Mouse (Mus musculus) MEL (cell line): ENCODE results near the gene Styx. TPM values are rescaled to one million over a fixed set of nuclear protein-coding genes. Genes with fewer than 3 reads are reported as not detected.

Experiments
- DNase-seq: peaks from one replicate; pipeline ENCODE4 v3.0.0; 2011; ENCODE audit warnings: low read depth, low spot score
- H3K27ac ChIP-seq: 2 replicates; pipeline ENCODE4 v1.5.1; 2012; ENCODE audit warnings: low read depth, mild to moderate bottlenecking, control low read depth, low read length, moderate library complexity; ENCODE audit not compliant: control insufficient read depth
- H3K27me3 ChIP-seq, 2 experiments: fragments of 150-350 bp in 1 of 2; sonication (generic) in 1 of 2; 2 replicates each; pipeline ENCODE4 v1.6.1; 2012; ENCODE audit warnings: low read length in 2 of 2, mild to moderate bottlenecking in 2 of 2, improper control_type of control experiment in 1 of 2, moderate library complexity in 1 of 2; ENCODE audit not compliant: insufficient read depth in 2 of 2, control insufficient read depth in 1 of 2
- H3K36me3 ChIP-seq, 2 experiments: 2 replicates each; pipeline ENCODE4 v1.6.1; 2012 to 2014; ENCODE audit warnings: low read length in 2 of 2, improper control_type of control experiment in 1 of 2, inconsistent platforms in 1 of 2, mild to moderate bottlenecking in 1 of 2; ENCODE audit not compliant: insufficient read depth in 2 of 2, control insufficient read depth in 1 of 2
- H3K4me1 ChIP-seq, 2 experiments: fragments of 150-350 bp in 1 of 2; sonication (generic) in 1 of 2; 2 replicates each; pipeline ENCODE4 v1.6.1; 2012; ENCODE audit warnings: low read length in 2 of 2, improper control_type of control experiment in 1 of 2, mild to moderate bottlenecking in 1 of 2; ENCODE audit not compliant: insufficient read depth in 2 of 2, control insufficient read depth in 1 of 2
- H3K4me3 ChIP-seq, 2 experiments: fragments of 150-350 bp in 1 of 2; sonication (generic) in 1 of 2; 2 replicates each; pipeline ENCODE4 v1.5.1; 2012; ENCODE audit warnings: low read depth in 2 of 2, low read length in 2 of 2, mild to moderate bottlenecking in 2 of 2, moderate library complexity in 2 of 2, control low read depth in 1 of 2, improper control_type of control experiment in 1 of 2; ENCODE audit not compliant: control insufficient read depth in 1 of 2, insufficient read depth in 1 of 2
- H3K79me2 ChIP-seq: 2 replicates; pipeline ENCODE4 v1.6.1; 2012; ENCODE audit warnings: mild to moderate bottlenecking, low read length, moderate library complexity; ENCODE audit not compliant: control insufficient read depth, poor library complexity, insufficient read depth
- H3K9ac ChIP-seq: 2 replicates; pipeline ENCODE4 v1.6.1; 2012; ENCODE audit warnings: low read depth, mild to moderate bottlenecking, control low read depth, low read length, moderate library complexity; ENCODE audit not compliant: control insufficient read depth, poor library complexity, severe bottlenecking
- H3K9me3 ChIP-seq: fragments of 150-350 bp; sonication (generic); replicated peaks from 2 replicates; pipeline ENCODE4 v1.6.1; 2012; ENCODE audit warnings: mild to moderate bottlenecking, low read length, improper control_type of control experiment, moderate library complexity; ENCODE audit not compliant: insufficient read depth
- BHLHE40 ChIP-seq: IDR thresholded peaks from 2 replicates; pipeline ENCODE4 v1.6.1; 2012; ENCODE audit warnings: low read depth, mild to moderate bottlenecking, inconsistent platforms, low read length, improper control_type of control experiment, borderline replicate concordance
- CHD1 ChIP-seq: IDR thresholded peaks from 2 replicates; pipeline ENCODE4 v1.6.1; 2012; ENCODE audit warnings: low read depth, mild to moderate bottlenecking, inconsistent platforms, low read length, improper control_type of control experiment
- CTCF ChIP-seq, 3 experiments: IDR thresholded peaks in 2 of 3; conservative IDR thresholded peaks in 1 of 3; 2 replicates each; pipeline ENCODE4 v1.5.1; 2011 to 2012; ENCODE audit warnings: low read length in 3 of 3, low read depth in 2 of 3, mild to moderate bottlenecking in 2 of 3, improper control_type of control experiment in 1 of 3, inconsistent platforms in 1 of 3, mixed read lengths in 1 of 3, moderate library complexity in 1 of 3; ENCODE audit not compliant: control insufficient read depth in 1 of 3, insufficient read depth in 1 of 3, poor library complexity in 1 of 3, severe bottlenecking in 1 of 3
- ELF1 ChIP-seq: IDR thresholded peaks from 2 replicates; pipeline ENCODE4 v1.6.1; 2014; ENCODE audit warnings: low read depth, mild to moderate bottlenecking, inconsistent platforms, low read length, improper control_type of control experiment, moderate library complexity
- GABPA ChIP-seq: IDR thresholded peaks from 2 replicates; pipeline ENCODE4 v1.6.1; 2012; ENCODE audit warnings: low read depth, mild to moderate bottlenecking, inconsistent platforms, low read length, improper control_type of control experiment, moderate library complexity
- GATA1 ChIP-seq: IDR thresholded peaks from 2 replicates; pipeline ENCODE4 v1.6.1; 2011; ENCODE audit warnings: low read depth, low read length, improper control_type of control experiment
- JUND ChIP-seq: IDR thresholded peaks from 2 replicates; pipeline ENCODE4 v1.6.1; 2011; ENCODE audit warnings: low read depth, mild to moderate bottlenecking, improper control_type of control experiment, low read length
- KAT2A ChIP-seq: conservative IDR thresholded peaks from 2 replicates; pipeline ENCODE4 v1.6.1; 2012; ENCODE audit warnings: low read depth, low read length, improper control_type of control experiment, inconsistent platforms
- MAFK ChIP-seq: IDR thresholded peaks from 2 replicates; pipeline ENCODE4 v1.6.1; 2011; ENCODE audit warnings: low read depth, mild to moderate bottlenecking, low read length, improper control_type of control experiment, borderline replicate concordance
- MAZ ChIP-seq: IDR thresholded peaks from 2 replicates; pipeline ENCODE4 v1.6.1; 2012; ENCODE audit warnings: low read depth, mild to moderate bottlenecking, inconsistent platforms, low read length, improper control_type of control experiment
- MYB ChIP-seq: IDR thresholded peaks from 2 replicates; pipeline ENCODE4 v1.6.1; 2011; ENCODE audit warnings: mild to moderate bottlenecking, low read depth, low read length, improper control_type of control experiment
- MYC ChIP-seq: IDR thresholded peaks from 2 replicates; pipeline ENCODE4 v1.6.1; 2011; ENCODE audit warnings: low read depth, mild to moderate bottlenecking, low read length, improper control_type of control experiment, moderate library complexity
- NELFE ChIP-seq: IDR thresholded peaks from 2 replicates; pipeline ENCODE4 v1.6.1; 2011; ENCODE audit warnings: low read depth, low read length, improper control_type of control experiment
- NRF1 ChIP-seq: IDR thresholded peaks from 2 replicates; pipeline ENCODE4 v1.6.1; 2014; ENCODE audit warnings: low read depth, mild to moderate bottlenecking, inconsistent platforms, low read length, improper control_type of control experiment, moderate library complexity; ENCODE audit not compliant: poor library complexity, insufficient read depth, severe bottlenecking
- POLR2AphosphoS2 ChIP-seq: IDR thresholded peaks from 2 replicates; pipeline ENCODE4 v1.6.1; 2011; ENCODE audit warnings: low read length, improper control_type of control experiment
- RAD21 ChIP-seq: IDR thresholded peaks from 2 replicates; pipeline ENCODE4 v1.6.1; 2011; ENCODE audit warnings: mild to moderate bottlenecking, low read depth, low read length, improper control_type of control experiment
- SIN3A ChIP-seq: IDR thresholded peaks from 2 replicates; pipeline ENCODE4 v1.6.1; 2012; ENCODE audit warnings: low read length, improper control_type of control experiment, inconsistent platforms
- SMC3 ChIP-seq: IDR thresholded peaks from 2 replicates; pipeline ENCODE4 v1.6.1; 2011; ENCODE audit warnings: low read depth, low read length, improper control_type of control experiment
- TBP ChIP-seq: IDR thresholded peaks from 2 replicates; pipeline ENCODE4 v1.8.0; 2011; ENCODE audit warnings: low read depth, low read length, improper control_type of control experiment
- USF1 ChIP-seq: IDR thresholded peaks from 2 replicates; pipeline ENCODE4 v1.6.1; 2014; ENCODE audit warnings: low read depth, mild to moderate bottlenecking, inconsistent platforms, low read length, improper control_type of control experiment, moderate library complexity
- USF2 ChIP-seq, 2 experiments: IDR thresholded peaks; 2 replicates each; pipeline ENCODE4 v1.6.1; 2011 to 2012; ENCODE audit warnings: improper control_type of control experiment in 2 of 2, low read length in 2 of 2, borderline replicate concordance in 1 of 2, inconsistent platforms in 1 of 2, low read depth in 1 of 2, mild to moderate bottlenecking in 1 of 2; ENCODE audit not compliant: insufficient read depth in 1 of 2
- ZMIZ1 ChIP-seq: IDR thresholded peaks from 2 replicates; pipeline ENCODE4 v1.6.1; 2012; ENCODE audit warnings: low read depth, mild to moderate bottlenecking, inconsistent platforms, low read length, improper control_type of control experiment, moderate library complexity
- polyA plus RNA-seq, 2 experiments: library from polyadenylated mRNA; stranded (reverse) in 1 of 2; unstranded in 1 of 2; fragments of >175 nt in 1 of 2; fragments of >200 nt in 1 of 2; gene quantifications; 2 replicates each; pipeline versions ENCODE4 v1.2.1 to v1.2.4; 2012; ENCODE audit warnings: low replicate concordance in 2 of 2, low read depth in 1 of 2; ENCODE audit not compliant: insufficient read length in 2 of 2, insufficient read depth in 1 of 2, missing spikeins in 1 of 2
- total RNA-seq: library from RNA; depleted of rRNA; stranded (reverse); fragments of 300-350 nt; gene quantifications from 2 replicates; pipeline ENCODE4 v1.2.3, GENCODE M21; 2012

Styx gene
- total and polyA plus RNA-seq, 3 experiments: 18.0 to 27.2 TPM; not detected in 1

DNA sequence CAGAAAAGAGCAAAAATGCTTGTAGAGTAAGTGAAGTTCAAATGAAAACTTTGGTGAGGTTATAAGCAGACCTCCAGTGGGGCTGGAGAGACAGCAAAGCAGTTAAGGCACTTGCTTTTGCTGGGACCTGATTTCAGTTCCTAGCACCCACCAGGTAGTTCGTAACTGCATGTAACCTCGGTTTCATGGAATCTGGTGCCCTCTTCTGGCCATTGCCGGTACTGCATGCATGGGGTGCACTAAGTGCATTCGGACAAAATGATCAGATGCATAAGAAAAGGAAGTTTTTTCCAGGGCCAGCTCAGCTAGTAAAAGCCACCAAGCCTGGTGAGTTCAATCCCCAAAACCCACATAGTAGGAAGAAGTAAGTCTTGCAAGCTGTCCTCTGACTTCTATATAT, 81.1 kb downstream of the Styx start:
- H3K79me2 ChIP-seq: no peaks in the 10 kb centered on the region
- DNase-seq: peak; percentile 48
- no peak overlapping the region for H3K9ac ChIP-seq
- no peaks in the 10 kb centered on the region for H3K36me3 ChIP-seq
- no peaks in the 10 kb centered on the region for H3K27me3 ChIP-seq
- no peak overlapping the region for H3K27ac ChIP-seq
- no peaks in the 10 kb centered on the region for H3K4me1 ChIP-seq
- H3K4me3 ChIP-seq: no peak overlapping the region
- TF ChIP-seq SMC3: peak; percentile 36
- peak; percentile 64 to 93 (median 75) for TF ChIP-seq CTCF (IDR thresholded peaks at IDR 0.05 in 2 of 3, conservative IDR thresholded peaks at IDR 0.05 in 1 of 3; ENCODE audit: control insufficient read depth in 1 of 3, insufficient read depth in 1 of 3, low read depth in 2 of 3, low read length in 3 of 3, poor library complexity in 1 of 3, severe bottlenecking in 1 of 3)
- peak; percentile 47 for TF ChIP-seq RAD21
- no peak for TF ChIP-seq BHLHE40
- H3K9me3 ChIP-seq: no peaks in the 10 kb centered on the region

DNA sequence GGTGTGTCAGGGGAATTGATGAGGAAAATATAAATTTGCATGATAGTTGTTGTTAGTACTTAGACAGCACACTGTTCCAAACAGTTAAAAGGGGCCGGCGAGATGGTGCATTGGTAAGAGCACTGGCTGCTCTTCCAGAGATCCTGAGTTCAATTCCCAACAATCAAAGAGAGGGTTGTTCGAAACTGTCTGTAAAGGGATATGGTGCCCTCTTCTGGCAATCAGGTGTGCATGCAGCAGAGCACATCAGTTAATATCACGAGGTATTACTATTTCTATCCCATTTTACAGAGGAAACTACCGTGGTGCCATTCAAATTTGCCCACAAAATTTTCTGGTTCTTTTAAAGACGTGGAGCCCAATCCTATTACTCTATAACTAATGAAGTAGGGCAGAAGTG, 83.3 kb downstream of the Styx start:
- no peaks in the 10 kb centered on the region for H3K36me3 ChIP-seq
- no peaks in the 10 kb centered on the region for H3K4me1 ChIP-seq
- no peaks in the 10 kb centered on the region for H3K27me3 ChIP-seq
- no peak overlapping the region for H3K9ac ChIP-seq
- peak; percentile 17 for DNase-seq
- no peaks in the 10 kb centered on the region for H3K79me2 ChIP-seq
- no peak overlapping the region for H3K4me3 ChIP-seq
- TF ChIP-seq MYB: no peak
- no peak for TF ChIP-seq CHD1
- TF ChIP-seq CTCF (IDR thresholded peaks at IDR 0.05 in 2 of 3, conservative IDR thresholded peaks at IDR 0.05 in 1 of 3; ENCODE audit: control insufficient read depth in 1 of 3, insufficient read depth in 1 of 3, low read depth in 2 of 3, low read length in 3 of 3, poor library complexity in 1 of 3, severe bottlenecking in 1 of 3): peak; percentile 46 to 56 (median 54)
- no peak for TF ChIP-seq NELFE
- no peak for TF ChIP-seq USF2 (IDR thresholded peaks at IDR 0.05; ENCODE audit: borderline replicate concordance in 1 of 2, insufficient read depth in 1 of 2, low read depth in 1 of 2, low read length in 2 of 2)
- TF ChIP-seq RAD21: peak; percentile 36
- TF ChIP-seq SMC3: peak; percentile 22; the same call in 1 of the 2 replicates
- H3K27ac ChIP-seq: no peak overlapping the region
- H3K9me3 ChIP-seq: no peaks in the 10 kb centered on the region

DNA sequence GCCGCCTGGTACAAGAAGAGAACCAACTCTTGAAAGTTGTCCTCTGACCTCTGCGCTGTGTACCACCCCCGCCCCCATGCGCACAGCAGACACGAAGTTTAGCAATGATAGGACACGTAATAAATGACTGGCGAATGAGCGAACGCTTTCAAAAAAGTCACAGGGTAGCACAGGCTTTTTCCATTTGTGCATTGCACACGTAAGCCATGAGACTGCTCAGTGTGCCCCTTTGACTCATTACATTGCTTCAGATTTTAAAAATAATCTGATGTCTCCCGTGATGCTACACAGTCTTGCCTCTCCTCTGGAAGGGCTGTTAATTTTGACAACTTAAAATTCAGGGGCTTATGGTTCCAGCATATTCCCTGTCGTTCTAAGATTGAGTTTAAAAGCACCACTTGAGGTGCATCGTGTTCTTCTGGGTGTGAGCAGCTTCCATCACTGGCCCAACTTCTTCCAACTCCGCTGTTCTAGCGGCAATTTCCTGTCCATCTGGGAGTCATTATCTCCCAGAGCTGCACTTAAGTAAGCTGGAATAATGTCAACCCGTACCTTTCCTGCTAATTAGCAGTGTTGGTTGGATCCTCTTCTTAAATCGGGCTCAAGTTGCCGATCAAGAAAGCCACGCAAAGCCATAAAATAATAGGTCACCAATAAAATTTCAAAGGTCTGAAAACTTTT, 87.5 kb downstream of the Styx start:
- Histone ChIP-seq H3K27me3 (no peaks in the 10 kb centered on the region), H3K9me3 (no peaks in the 10 kb centered on the region), H3K9ac (no peak overlapping the region), H3K36me3 (no peaks in the 10 kb centered on the region), H3K79me2 (no peaks in the 10 kb centered on the region)
- TF ChIP-seq NELFE (no peak), KAT2A (no peak), POLR2AphosphoS2 (no peak), MAFK (no peak), ZMIZ1 (no peak), MYB (no peak), CHD1 (no peak), TBP (no peak), USF1 (no peak), MYC (no peak), USF2 (IDR thresholded peaks at IDR 0.05; ENCODE audit: borderline replicate concordance in 1 of 2, insufficient read depth in 1 of 2, low read depth in 1 of 2, low read length in 2 of 2) (no peak), JUND (no peak), NRF1 (no peak), SMC3 (no peak), GABPA (no peak), ELF1 (no peak), SIN3A (no peak), GATA1 (no peak), MAZ (no peak)
- TF ChIP-seq, all 39 proteins: peak for 0
- no peak overlapping the region for H3K27ac ChIP-seq
- no peak for DNase-seq
- no peak overlapping the region for H3K4me3 ChIP-seq
- H3K4me1 ChIP-seq: no peaks in the 10 kb centered on the region
